Mouse (Mus musculus): ENCODE results near the gene Crlf3.
"Not testable (repeated sequence)": the region's sequence is repeated elsewhere in the genome, so short reads cannot be mapped to it uniquely, and the experiment has no call there.

The Crlf3 gene

DNA sequence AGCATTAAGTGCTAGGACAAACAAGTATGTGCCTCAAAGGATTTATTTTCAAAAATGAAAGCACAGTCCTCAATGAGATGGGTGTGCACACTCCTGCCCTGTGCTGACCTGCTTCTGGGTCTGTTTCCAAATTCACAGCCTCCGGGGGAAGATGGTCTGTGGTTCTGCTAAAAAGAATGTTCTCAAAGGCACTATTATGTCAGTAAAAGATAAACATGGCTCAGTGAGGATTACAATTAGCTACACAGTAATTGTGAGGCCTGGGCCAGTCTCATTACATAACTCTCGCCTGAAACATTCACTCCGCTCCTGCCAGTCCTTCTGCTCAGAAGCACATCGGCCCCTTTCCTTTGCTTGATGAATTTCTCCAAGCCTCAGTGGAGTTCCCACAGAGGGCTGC, 18.6 kb downstream of the Crlf3 start:
- DNase-seq, result no peak

GRCm38 (mm10) chr11:80056141-80056540, 24.6 kb downstream of the Crlf3 start:
- no peak for DNase-seq

DNA sequence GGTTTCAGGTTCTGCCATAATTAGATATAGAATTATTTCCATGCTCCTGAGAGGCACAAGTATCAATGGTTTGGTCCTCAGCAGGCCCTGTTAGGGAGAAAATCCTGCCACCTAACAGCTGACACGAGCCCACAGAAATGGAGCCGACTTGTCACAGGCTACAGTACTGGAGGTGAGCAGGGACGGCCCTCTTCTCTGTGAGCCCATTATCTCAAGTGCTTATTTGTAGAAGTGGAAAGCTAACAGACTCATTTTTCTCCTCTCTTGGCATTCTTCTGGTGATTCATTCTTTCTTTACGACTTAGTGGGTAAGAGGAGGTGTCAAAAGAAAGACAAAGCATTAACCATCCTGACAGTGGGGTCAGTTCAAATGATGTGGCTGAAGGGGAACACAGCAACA, 26.1 kb downstream of the Crlf3 start:
- no peak for DNase-seq

DNA sequence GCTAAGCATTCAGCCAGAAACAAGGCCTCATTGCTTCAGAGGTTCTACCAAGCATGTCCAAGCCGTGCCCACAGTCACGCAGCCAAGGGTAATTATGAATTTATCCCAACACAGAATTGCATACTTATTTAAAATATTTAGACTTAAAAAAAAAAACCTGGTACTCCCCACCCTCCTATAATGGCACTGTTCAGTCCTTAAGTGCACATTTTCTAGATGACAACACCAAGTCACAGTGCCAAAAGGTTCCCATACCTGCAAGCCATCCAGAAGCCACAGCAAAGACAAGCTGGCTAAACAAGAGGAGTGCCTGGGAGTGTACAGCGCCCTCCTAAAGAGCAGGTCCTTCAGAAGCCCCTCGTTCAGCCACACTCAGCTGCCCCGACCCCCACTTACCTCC, 27.6 kb downstream of the Crlf3 start:
- DNase-seq, result no peak

GRCm38 (mm10) chr11:80052456-80052855, 28.3 kb downstream of the Crlf3 start:
- DNase-seq, result no peak

- no peak for DNase-seq
These were observed 30.7 kb downstream of the Crlf3 start for GRCm38 (mm10) chr11:80050088-80050487.

DNA sequence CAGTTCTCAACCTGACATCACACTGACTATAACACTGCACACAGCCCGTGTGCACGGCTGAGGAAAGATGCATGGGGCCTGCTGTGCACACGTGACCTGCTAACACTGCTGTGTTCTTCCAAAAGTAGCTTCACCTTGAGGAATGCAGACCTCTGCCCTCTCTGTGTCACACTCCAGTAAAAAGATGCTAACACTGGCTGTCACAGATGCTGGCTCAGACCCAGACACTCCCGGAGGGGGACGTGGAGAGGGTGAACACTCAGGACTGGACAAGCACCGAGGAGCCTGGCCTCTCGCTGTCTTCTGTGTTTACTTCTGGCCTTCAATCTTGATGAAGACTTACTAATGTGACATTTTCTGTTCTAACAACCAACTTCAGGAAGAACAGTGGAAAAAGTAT, 33.9 kb downstream of the Crlf3 start:
- no peak for DNase-seq

DNA sequence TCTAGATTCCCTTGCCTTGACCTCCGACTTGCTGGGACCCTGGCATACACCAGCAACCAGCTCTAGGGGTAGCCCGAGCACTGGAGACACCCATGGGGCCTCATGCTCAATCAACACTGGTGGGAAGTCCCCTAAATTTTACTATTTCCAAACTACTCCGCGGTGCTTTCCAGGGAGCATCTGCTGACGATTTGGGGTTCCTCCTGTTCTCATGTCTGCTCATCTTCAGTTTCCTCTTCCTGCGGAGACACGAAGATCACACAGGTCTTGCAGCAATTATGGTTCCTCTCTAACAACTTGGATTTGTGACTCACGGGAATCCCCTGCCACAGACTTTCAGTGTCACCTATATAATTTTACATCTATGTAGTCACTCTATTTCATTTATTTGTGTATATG, 37.4 kb downstream of the Crlf3 start:
- no peak for DNase-seq

GRCm38 (mm10) chr11:80042615-80043418, 38.0 kb downstream of the Crlf3 start:
- DNase-seq, result no peak

GRCm38 (mm10) chr11:80037495-80037894, 43.3 kb downstream of the Crlf3 start:
- no peak for DNase-seq

- no peak for DNase-seq
These were observed 59.5 kb downstream of the Crlf3 start for GRCm38 (mm10) chr11:80021306-80021705.

- DNase-seq, result no peak
These were observed 61.0 kb downstream of the Crlf3 start for GRCm38 (mm10) chr11:80019792-80020191.

DNA sequence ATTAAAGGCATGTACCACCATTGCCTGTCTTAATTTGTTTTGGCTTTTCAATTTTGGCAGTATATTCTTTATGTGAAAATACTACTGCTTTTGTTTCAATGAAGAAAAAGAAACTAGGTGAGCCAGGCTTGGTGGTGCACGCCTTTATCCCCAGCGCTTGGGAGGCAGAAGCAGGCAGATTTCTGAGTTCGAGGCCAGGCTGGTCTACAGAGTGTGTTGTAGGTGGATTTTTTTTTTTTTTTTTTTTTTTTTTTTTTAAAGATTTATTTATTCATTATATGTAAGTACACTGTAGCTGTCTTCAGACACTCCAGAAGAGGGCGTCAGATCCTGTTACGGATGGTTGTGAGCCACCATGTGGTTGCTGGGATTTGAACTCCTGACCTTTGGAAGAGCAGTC, 64.3 kb downstream of the Crlf3 start:
- not testable (repeated sequence) for DNase-seq
